Mouse (Mus musculus) brain, embryonic 14.5 days (tissue): ENCODE measurements around the gene Neil3.

Experiments
- CTCF ChIP-seq: fragments of 200-500 bp; IDR thresholded peaks from 2 replicates; pipeline ENCODE4 v1.5.1; 2012; ENCODE audit warnings: inconsistent platforms, mild to moderate bottlenecking, moderate library complexity, borderline replicate concordance; ENCODE audit not compliant: insufficient read depth, insufficient read length; ENCODE audit errors: extremely low read depth
- POLR2A ChIP-seq: fragments of 200-500 bp; IDR thresholded peaks from 2 replicates; pipeline ENCODE4 v1.6.1; 2012; ENCODE audit warnings: mild to moderate bottlenecking, inconsistent platforms, borderline replicate concordance; ENCODE audit not compliant: poor library complexity, insufficient read depth, insufficient read length, severe bottlenecking; ENCODE audit errors: extremely low read depth

DNA sequence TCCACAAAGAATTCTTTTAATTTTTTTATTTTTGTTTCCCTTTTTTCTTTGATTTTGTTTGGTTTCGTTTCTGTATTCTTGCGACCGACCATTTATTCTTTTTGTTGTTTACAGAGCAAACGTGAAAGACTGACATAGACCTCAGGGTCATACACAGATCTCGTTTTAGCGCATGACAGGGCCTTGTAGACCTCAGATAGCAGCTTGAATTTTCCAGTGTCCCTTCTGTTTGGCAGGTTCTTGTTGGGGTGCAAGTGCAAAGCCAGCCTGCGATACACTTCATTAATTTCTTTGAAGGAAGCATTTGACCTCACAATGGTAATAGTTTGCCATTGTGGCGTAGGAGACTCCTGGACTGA lies 24.6 kb downstream of the Neil3 start:
- no peak for TF ChIP-seq CTCF
- no peak for TF ChIP-seq POLR2A
